Mouse (Mus musculus) CH12.LX (cell line): ENCODE data around the gene Gm10778.

ENCODE experiments used
- CHD2 ChIP-seq: IDR thresholded peaks from 2 replicates; pipeline ENCODE4 v1.6.1; 2011; ENCODE audit warnings: low read length, improper control_type of control experiment
- JUND ChIP-seq: conservative IDR thresholded peaks from 2 replicates; pipeline ENCODE4 v1.6.1; 2011; ENCODE audit warnings: low read depth, low read length, improper control_type of control experiment
- MAFK ChIP-seq: IDR thresholded peaks from 2 replicates; pipeline ENCODE4 v1.6.1; 2011; ENCODE audit warnings: low read length, improper control_type of control experiment; ENCODE audit not compliant: insufficient replicate concordance
- MAZ ChIP-seq: IDR thresholded peaks from 2 replicates; pipeline ENCODE4 v1.6.1; 2012; ENCODE audit warnings: low read depth, mild to moderate bottlenecking, inconsistent platforms, low read length, improper control_type of control experiment, moderate library complexity
- MXI1 ChIP-seq: IDR thresholded peaks from 2 replicates; pipeline ENCODE4 v1.6.1; 2011; ENCODE audit warnings: mild to moderate bottlenecking, low read depth, low read length, improper control_type of control experiment
- NRF1 ChIP-seq: IDR thresholded peaks from 2 replicates; pipeline ENCODE4 v1.6.1; 2014; ENCODE audit warnings: low read depth, mild to moderate bottlenecking, inconsistent platforms, low read length, improper control_type of control experiment, moderate library complexity
- POLR2A ChIP-seq: IDR thresholded peaks from 2 replicates; pipeline ENCODE4 v1.6.1; 2011; ENCODE audit warnings: low read depth, mild to moderate bottlenecking, improper control_type of control experiment, low read length
- POLR2AphosphoS2 ChIP-seq: IDR thresholded peaks from 2 replicates; pipeline ENCODE4 v1.6.1; 2011; ENCODE audit warnings: low read depth, low read length, improper control_type of control experiment
- USF2 ChIP-seq: conservative IDR thresholded peaks from 2 replicates; pipeline ENCODE4 v1.6.1; 2011; ENCODE audit warnings: low read depth, low read length, improper control_type of control experiment
- ZNF384 ChIP-seq: IDR thresholded peaks from 2 replicates; pipeline ENCODE4 v1.6.1; 2012; ENCODE audit warnings: low read depth, low read length, improper control_type of control experiment, inconsistent platforms

GRCm38 (mm10) chr10:81608308-81608707 lies 40.6 kb upstream of the Gm10778 start:
- TF ChIP-seq MXI1 (no peak), USF2 (no peak), POLR2A (no peak), CHD2 (no peak), MAZ (no peak), ZNF384 (no peak), JUND (no peak), NRF1 (no peak), MAFK (no peak), POLR2AphosphoS2 (no peak)
